Mouse (Mus musculus): Measurements from ENCODE around the gene Syngr1.

- TF ChIP-seq CTCF (IDR thresholded peaks at IDR 0.05; ENCODE audit: low read depth, low read length) (no peak), POLR2A (IDR thresholded peaks at IDR 0.05; ENCODE audit: borderline replicate concordance, low read depth, low read length) (no peak)
Observed at GRCm38 (mm10) chr15:80045749-80046148, 45.4 kb upstream of the Syngr1 start.

All from bone marrow macrophage, adult 2 months (primary cell).